Mouse (Mus musculus) urinary bladder, adult 18-20 months (tissue): ENCODE measurements at regions not wholly inside any gene's neighbourhood (a gene's known extent, or its start where the extent isn't known, plus 50 kb on each side); places are given as distances from the start of the nearest gene placed in this dataset.

Source experiments
- DNase-seq, 2 experiments: peaks; one replicate each; pipeline ENCODE4 v3.0.0; 2022; ENCODE audit warnings: low spot score in 2 of 2, mixed read lengths in 2 of 2

GRCm38 (mm10) chr3:121902246-121902645 lies 50.1 kb upstream of the Arhgap29 start:
- DNase-seq, result no peak

GRCm38 (mm10) chr3:121900429-121900844 lies 51.9 kb upstream of the Arhgap29 start:
- no peak for DNase-seq

GRCm38 (mm10) chr3:121897821-121898574 lies 54.3 kb upstream of the Arhgap29 start:
- no peak for DNase-seq

DNA sequence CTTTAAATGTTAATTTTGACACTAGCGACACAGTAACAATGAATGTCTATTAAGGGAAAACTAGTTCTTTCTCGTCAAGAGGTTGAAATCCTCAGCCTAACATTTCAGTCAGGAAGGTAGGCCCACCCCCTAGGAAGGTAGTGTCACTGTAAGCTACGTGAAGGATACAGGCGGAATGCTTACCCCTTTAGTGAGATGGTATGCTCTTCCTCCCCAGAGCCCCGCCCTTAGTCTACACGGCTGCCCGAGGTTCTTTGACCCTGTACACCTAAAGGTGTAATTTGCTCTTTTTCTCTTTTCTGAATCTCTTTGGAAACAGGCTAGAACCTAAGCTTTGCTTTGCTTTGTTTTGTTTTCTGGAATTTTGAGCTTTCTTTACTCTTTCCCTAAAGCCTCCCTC lies 58.7 kb upstream of the Arhgap29 start:
- no peak for DNase-seq

- DNase-seq, result no peak
Observed at GRCm38 (mm10) chr3:121892675-121893074, 59.7 kb upstream of the Arhgap29 start.

DNA sequence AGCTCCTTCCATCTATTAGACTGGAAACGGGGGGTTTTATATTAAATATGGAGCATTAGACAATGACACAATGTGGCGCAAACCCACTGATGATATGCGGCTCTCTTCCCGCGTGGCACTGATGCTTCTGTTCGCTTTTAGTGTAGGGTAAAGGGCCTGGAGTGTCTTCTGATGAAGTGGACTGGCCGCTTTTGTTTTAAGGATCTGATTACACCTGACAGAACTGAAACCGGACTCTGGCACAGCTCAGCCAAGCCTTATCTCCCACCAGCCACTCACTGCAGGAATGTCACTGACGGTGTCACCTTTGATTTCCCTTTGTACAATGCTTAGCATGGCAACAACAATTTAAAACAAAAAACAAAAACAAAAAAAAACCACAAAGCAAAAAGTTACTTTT lies 61.0 kb upstream of the Arhgap29 start:
- DNase-seq, result no peak

- no peak for DNase-seq
Observed at GRCm38 (mm10) chr3:121890563-121890962, 61.8 kb upstream of the Arhgap29 start.

GRCm38 (mm10) chr3:121886870-121887605 lies 65.3 kb upstream of the Arhgap29 start:
- DNase-seq, result no peak

DNA sequence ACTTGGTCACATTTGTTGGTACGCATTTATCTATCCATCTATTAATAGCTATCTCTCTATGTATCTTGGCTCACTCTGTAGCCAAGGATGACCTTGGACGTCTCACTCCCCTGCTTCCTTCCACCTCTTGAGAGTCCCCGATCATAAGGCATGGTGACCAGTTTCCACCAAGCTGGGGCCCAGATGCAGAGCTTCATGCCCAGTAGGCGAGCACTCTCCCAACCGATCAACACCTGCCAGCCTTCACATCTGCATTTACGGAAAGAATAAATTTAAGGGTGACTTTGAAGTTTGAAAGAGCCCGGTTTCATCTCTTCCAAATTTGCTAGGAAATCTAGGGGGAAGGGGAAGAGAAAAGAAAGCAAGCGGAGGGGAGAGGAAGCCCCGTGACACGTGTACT lies 66.0 kb upstream of the Arhgap29 start:
- no peak for DNase-seq

DNA sequence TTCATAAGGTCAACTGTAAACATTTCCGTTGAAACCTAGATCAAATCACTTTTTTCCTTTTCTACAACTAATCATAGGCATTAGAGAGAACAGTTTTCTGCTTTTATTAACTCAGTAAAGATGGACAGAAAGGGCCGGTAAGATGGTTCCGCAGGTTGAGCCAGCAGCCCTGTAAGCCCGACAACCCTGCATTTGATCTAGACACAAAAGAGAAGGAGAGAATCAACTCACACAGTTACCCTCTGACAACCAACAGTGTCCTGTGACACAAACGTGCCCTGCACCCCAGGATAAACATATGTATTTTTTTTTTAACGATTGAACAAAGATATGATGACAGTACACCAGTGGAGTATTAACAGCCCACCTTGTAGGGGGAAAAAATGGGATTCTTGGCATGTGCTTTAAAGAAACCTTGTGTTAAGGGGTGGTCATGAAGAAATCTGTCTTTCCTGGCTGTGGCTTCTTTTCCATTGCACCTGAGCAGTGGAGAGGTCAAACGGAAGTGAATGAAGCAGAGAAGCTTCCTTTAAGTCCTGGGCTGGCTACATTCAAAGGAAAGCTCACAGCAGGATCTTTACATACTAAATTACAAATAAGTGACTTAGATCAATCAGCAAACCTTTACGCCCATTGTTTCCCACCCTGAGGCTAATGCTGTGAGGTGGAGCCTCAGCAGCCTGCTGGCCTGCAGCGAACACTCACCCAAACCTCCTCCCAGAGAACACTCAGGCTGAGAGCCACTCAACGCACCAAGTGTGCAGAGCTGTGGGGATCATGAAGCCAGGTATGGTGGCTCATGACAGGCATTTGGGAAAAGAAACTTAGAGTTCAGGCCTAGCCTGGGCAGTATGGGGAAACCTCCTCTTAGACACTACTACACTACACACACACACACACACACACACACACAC lies 66.8 kb upstream of the Arhgap29 start:
- DNase-seq, result no peak

DNA sequence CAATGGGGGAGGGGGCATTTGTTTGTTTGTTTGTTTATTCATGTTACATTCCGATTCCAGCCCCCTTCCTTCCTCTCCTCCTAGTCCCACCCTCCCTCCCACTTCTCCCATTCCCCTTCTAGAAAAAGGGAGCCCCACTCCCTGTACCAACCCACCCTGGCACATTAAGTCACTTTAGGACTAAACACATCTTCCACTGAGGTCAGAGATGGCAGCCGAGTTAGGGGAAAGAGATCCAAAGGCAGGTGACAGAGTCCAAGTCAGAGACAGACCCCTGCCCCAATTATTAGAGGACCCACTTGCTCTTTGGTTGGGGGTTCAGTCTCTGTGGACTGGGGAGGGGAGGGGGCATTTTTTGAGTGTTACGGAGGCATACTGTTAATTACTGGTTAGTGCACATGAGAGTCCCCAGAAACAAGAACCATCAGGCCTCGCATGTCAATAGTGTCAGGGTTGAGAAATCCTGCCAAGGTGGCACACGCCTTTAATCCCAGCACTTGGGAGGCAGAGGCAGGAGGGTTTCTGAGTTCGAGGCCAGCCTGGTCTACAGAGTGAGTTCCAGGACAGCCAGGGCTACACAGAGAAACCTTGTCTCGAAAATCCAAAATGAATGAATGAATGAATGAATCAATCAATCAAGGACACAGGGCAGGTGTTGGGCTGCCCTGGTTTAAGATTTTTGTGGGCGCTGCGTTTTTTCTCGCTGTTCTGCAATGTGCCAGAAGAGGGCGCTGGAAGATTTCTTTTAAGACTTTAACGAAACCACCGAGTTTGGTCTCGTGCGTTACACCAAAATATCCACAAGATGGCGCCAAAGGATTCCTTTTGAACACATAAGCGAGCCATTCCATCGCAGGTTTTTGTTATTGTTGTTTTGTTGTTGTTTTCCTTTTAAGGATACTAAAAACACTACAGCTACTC lies 67.8 kb upstream of the Arhgap29 start:
- DNase-seq, result peak; percentile 69 to 72

DNA sequence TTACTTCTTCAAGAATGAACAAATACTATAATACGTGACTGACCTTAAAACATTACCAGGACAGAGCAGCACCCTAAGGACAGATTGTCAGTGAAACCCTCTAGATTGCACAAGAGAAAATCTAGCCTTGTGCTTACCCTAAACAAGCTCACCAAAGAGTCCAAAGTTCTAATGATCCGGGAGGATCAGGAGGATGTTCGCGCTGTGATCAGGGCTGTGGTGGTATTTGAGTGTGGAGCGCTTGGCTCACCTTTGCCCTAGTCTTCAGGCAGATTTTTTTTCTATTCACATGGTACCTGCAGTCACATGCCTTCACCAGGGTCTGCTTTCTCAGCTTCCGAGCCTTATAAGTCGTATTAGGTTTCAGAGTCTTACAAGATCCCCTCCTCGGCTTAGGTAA lies 65.3 kb upstream of the Abcd3 start:
- no peak for DNase-seq

GRCm38 (mm10) chr3:121875072-121875471 lies 60.0 kb upstream of the Abcd3 start:
- no peak for DNase-seq

DNA sequence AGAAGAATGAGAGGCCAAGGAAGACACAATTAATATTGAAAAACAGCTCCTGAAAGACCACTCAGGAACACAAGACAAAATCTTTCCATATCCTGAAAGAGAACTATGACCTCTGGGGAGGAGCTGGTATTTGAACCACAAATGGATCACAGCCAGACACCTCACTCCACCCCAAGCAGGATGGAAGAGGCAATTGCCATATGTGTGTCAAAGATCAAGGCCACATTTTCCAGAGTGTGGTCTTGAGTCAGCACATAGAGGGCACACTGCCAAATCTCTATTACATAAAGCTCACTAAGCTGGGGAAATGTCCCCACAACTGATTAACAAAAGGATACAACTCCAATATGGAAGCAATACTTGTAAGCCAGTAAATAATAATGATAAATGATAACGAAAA lies 59.5 kb upstream of the Abcd3 start:
- DNase-seq, result no peak

GRCm38 (mm10) chr3:121873572-121873971 lies 58.5 kb upstream of the Abcd3 start:
- DNase-seq, result no peak

- DNase-seq, result no peak
Observed at GRCm38 (mm10) chr3:121872685-121873084, 57.6 kb upstream of the Abcd3 start.

GRCm38 (mm10) chr3:121871795-121872194 lies 56.7 kb upstream of the Abcd3 start:
- DNase-seq, result no peak

- no peak for DNase-seq
Observed at GRCm38 (mm10) chr3:121870726-121871125, 55.6 kb upstream of the Abcd3 start.

- no peak for DNase-seq
Observed at GRCm38 (mm10) chr3:121869694-121870093, 54.6 kb upstream of the Abcd3 start.

- peak in 1 of 2 experiments; percentile 31 for DNase-seq
Observed at GRCm38 (mm10) chr3:121867301-121867700, 52.2 kb upstream of the Abcd3 start.
